Mouse (Mus musculus) CH12.LX (cell line): ENCODE measurements around the gene Rtp3. TPM values are rescaled to one million over a fixed set of nuclear protein-coding genes. Genes with fewer than 3 reads are reported as not detected.

Experiments used
- DNase-seq: peaks from one replicate; pipeline ENCODE4 v3.0.0-alpha.2; 2013; ENCODE audit errors: extremely low read depth
- H3K27ac ChIP-seq: 2 replicates; pipeline ENCODE4 v1.5.1; 2012; ENCODE audit warnings: low read depth, mild to moderate bottlenecking, control low read depth, moderate library complexity; ENCODE audit not compliant: insufficient read depth
- H3K27me3 ChIP-seq: replicated peaks from 2 replicates; pipeline ENCODE3; 2012; ENCODE audit warnings: inconsistent platforms
- H3K36me3 ChIP-seq, 2 experiments: replicated peaks in 1 of 2; 2 replicates each; pipeline versions ENCODE3 to v1.6.1; 2012; ENCODE audit warnings: inconsistent platforms in 1 of 2, low read length in 1 of 2, mild to moderate bottlenecking in 1 of 2, mixed read lengths in 1 of 2, moderate library complexity in 1 of 2; ENCODE audit not compliant: control insufficient read depth in 1 of 2, insufficient read depth in 1 of 2
- H3K4me1 ChIP-seq, 2 experiments: 2 replicates each; pipeline ENCODE4 v1.6.1; 2012; ENCODE audit warnings: inconsistent platforms in 1 of 2, moderate library complexity in 1 of 2; ENCODE audit not compliant: insufficient read depth in 2 of 2, control insufficient read depth in 1 of 2
- H3K4me2 ChIP-seq: 2 replicates; pipeline ENCODE4 v1.6.1; 2012; ENCODE audit warnings: low read depth, mild to moderate bottlenecking, control low read depth; ENCODE audit not compliant: poor library complexity, insufficient read depth, severe bottlenecking
- H3K4me3 ChIP-seq, 3 experiments: fragments of 150-350 bp in 1 of 3; sonication (generic) in 1 of 3; replicated peaks in 1 of 3; 2 replicates each; pipeline versions ENCODE3 to v1.5.1; 2011 to 2012; ENCODE audit warnings: low read depth in 2 of 3, low read length in 2 of 3, mild to moderate bottlenecking in 2 of 3, moderate library complexity in 2 of 3, control low read depth in 1 of 3, improper control_type of control experiment in 1 of 3, inconsistent platforms in 1 of 3, mixed read lengths in 1 of 3; ENCODE audit not compliant: poor library complexity in 1 of 3
- H3K79me2 ChIP-seq: replicated peaks from 2 replicates; pipeline ENCODE4 v1.6.1; 2012; ENCODE audit warnings: mild to moderate bottlenecking, moderate library complexity; ENCODE audit not compliant: control insufficient read depth, poor library complexity, insufficient read depth, severe bottlenecking; ENCODE audit errors: extremely low read depth
- H3K9ac ChIP-seq: 2 replicates; pipeline ENCODE4 v1.6.1; 2012; ENCODE audit warnings: low read depth, mild to moderate bottlenecking, control low read depth, moderate library complexity; ENCODE audit not compliant: insufficient read depth
- H3K9me3 ChIP-seq: replicated peaks from 2 replicates; pipeline ENCODE3; 2012; ENCODE audit warnings: low read length, inconsistent platforms, mixed read lengths
- BHLHE40 ChIP-seq: IDR thresholded peaks from 2 replicates; pipeline ENCODE4 v1.6.1; 2011; ENCODE audit warnings: mild to moderate bottlenecking, low read depth, low read length, improper control_type of control experiment
- CHD1 ChIP-seq: IDR thresholded peaks from 2 replicates; pipeline ENCODE4 v1.6.1; 2012; ENCODE audit warnings: low read depth, low read length, improper control_type of control experiment, inconsistent platforms
- CHD2 ChIP-seq: IDR thresholded peaks from 2 replicates; pipeline ENCODE4 v1.6.1; 2011; ENCODE audit warnings: low read length, improper control_type of control experiment
- E2F4 ChIP-seq: IDR thresholded peaks from 2 replicates; pipeline ENCODE4 v1.6.1; 2011; ENCODE audit warnings: low read depth, low read length, improper control_type of control experiment; ENCODE audit not compliant: insufficient replicate concordance
- ETS1 ChIP-seq: conservative IDR thresholded peaks from 2 replicates; pipeline ENCODE4 v1.6.1; 2012; ENCODE audit warnings: low read depth, mild to moderate bottlenecking, inconsistent platforms, low read length, improper control_type of control experiment, moderate library complexity
- GABPA ChIP-seq: IDR thresholded peaks from 2 replicates; pipeline ENCODE4 v1.6.1; 2012; ENCODE audit warnings: low read depth, low read length, improper control_type of control experiment, inconsistent platforms; ENCODE audit not compliant: insufficient replicate concordance
- MXI1 ChIP-seq: IDR thresholded peaks from 2 replicates; pipeline ENCODE4 v1.6.1; 2011; ENCODE audit warnings: mild to moderate bottlenecking, low read depth, low read length, improper control_type of control experiment
- NELFE ChIP-seq: IDR thresholded peaks from 2 replicates; pipeline ENCODE4 v1.6.1; 2011; ENCODE audit warnings: low read depth, low read length, improper control_type of control experiment
- POLR2A ChIP-seq: IDR thresholded peaks from 2 replicates; pipeline ENCODE4 v1.6.1; 2011; ENCODE audit warnings: low read depth, mild to moderate bottlenecking, improper control_type of control experiment, low read length
- POLR2AphosphoS2 ChIP-seq: IDR thresholded peaks from 2 replicates; pipeline ENCODE4 v1.6.1; 2011; ENCODE audit warnings: low read depth, low read length, improper control_type of control experiment
- TBP ChIP-seq: conservative IDR thresholded peaks from 2 replicates; pipeline ENCODE4 v1.6.1; 2011; ENCODE audit warnings: low read depth, low read length, improper control_type of control experiment
- USF2 ChIP-seq: conservative IDR thresholded peaks from 2 replicates; pipeline ENCODE4 v1.6.1; 2011; ENCODE audit warnings: low read depth, low read length, improper control_type of control experiment
- ZNF384 ChIP-seq: IDR thresholded peaks from 2 replicates; pipeline ENCODE4 v1.6.1; 2012; ENCODE audit warnings: low read depth, low read length, improper control_type of control experiment, inconsistent platforms
- dilution Hi-C: fragments of 300-500 bp; cut with MboI; formaldehyde crosslinking; loops from 2 replicates; pipeline ENCODE4 v1.14.3; 2020; ENCODE audit warnings: low sequenced_read_pairs; ENCODE audit not compliant: extremely low pct_unique_long_range_greater_than_20kb, extremely low pct_ligation_motif_present
- in situ Hi-C: fragments of 300-500 bp; cut with MboI; formaldehyde crosslinking; loops from 3 replicates; pipeline ENCODE4 v1.14.3; 2019; ENCODE audit warnings: low sequenced_read_pairs, low pct_ligation_motif_present, low pct_unique_long_range_greater_than_20kb, mixed read lengths
- polyA plus RNA-seq: library from polyadenylated mRNA; unstranded; fragments of >175 nt; gene quantifications from 2 replicates; pipeline ENCODE4 v1.2.1, GENCODE M21; 2012; ENCODE audit warnings: low read depth; ENCODE audit not compliant: insufficient read length
- total RNA-seq, 2 experiments: library from RNA; depleted of rRNA; stranded (reverse); fragments of 300-350 nt in 1 of 2; fragments of >200 nt in 1 of 2; gene quantifications; 2 replicates each; pipeline ENCODE4 v1.2.3; 2012 to 2014

Rtp3 gene
- total and polyA plus RNA-seq, 3 experiments: not detected

- in situ Hi-C loops: no loop called here
- H3K9ac ChIP-seq: no peak overlapping the region
Observed at GRCm38 (mm10) chr9:110961386-110961785, 29.0 kb downstream of the Rtp3 start.

GRCm38 (mm10) chr9:110960230-110961149, 29.9 kb downstream of the Rtp3 start:
- no peaks in the 10 kb centered on the region for H3K36me3 ChIP-seq
- H3K4me2 ChIP-seq: no peak overlapping the region
- dilution Hi-C loops: no loop called here
- no peak for DNase-seq
- no peaks in the 10 kb centered on the region for H3K27me3 ChIP-seq
- H3K4me1 ChIP-seq: peaks cover 2 to 4% of the 10 kb centered on the region in 2 experiments; a peak in 1 of 4 replicates
- no peak overlapping the region for H3K4me3 ChIP-seq
- no peak for TF ChIP-seq POLR2AphosphoS2
- TF ChIP-seq CHD2: no peak
- TF ChIP-seq ZNF384: no peak
- TF ChIP-seq MXI1: no peak
- TF ChIP-seq POLR2A: no peak
- TF ChIP-seq TBP: no peak
- H3K79me2 ChIP-seq: no peaks in the 10 kb centered on the region
- no peaks in the 10 kb centered on the region for H3K9me3 ChIP-seq
- H3K9ac ChIP-seq: no peak overlapping the region
- in situ Hi-C loops: no loop called here
- no peak overlapping the region for H3K27ac ChIP-seq

More at GRCm38 (mm10) chr9:110961386-110961785, 29.0 kb downstream of the Rtp3 start:
- Histone ChIP-seq H3K4me2 (no peak overlapping the region), H3K9me3 (no peaks in the 10 kb centered on the region), H3K79me2 (no peaks in the 10 kb centered on the region), H3K4me1 (peaks cover 2 to 7% of the 10 kb centered on the region in 2 experiments; a peak in 2 of 4 replicates), H3K27me3 (no peaks in the 10 kb centered on the region), H3K27ac (no peak overlapping the region), H3K4me3 (no peak overlapping the region), H3K36me3 (no peaks in the 10 kb centered on the region)
- dilution Hi-C loops: no loop called here
- no peak for TF ChIP-seq NELFE
- TF ChIP-seq BHLHE40: no peak
- no peak for TF ChIP-seq GABPA
- no peak for TF ChIP-seq CHD1
- no peak for TF ChIP-seq USF2
- TF ChIP-seq TBP: no peak
- TF ChIP-seq ETS1: no peak
- no peak for TF ChIP-seq POLR2A
- TF ChIP-seq E2F4: no peak
- DNase-seq: no peak
